ENCODE assay signal across 22 mouse cellular contexts in the genomic region with DNA sequence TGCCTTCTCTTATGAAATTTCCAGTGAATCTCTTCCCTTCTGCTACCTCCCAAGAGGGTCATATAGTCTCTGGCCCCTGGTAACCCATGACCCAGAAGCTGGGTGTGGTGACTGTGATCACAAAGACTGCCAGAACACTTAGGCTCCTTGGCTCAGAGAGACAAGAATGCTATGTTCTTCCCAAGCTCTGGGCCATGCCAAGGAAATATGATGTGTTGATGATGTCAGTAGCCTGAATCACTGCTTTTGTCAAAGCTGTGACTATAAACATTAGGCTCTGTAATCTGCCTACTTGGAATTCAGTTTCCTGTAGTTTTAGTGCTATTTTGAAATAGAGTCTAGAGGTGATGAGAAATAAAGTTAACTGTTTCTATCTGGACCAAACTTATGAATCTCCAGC.
DNase-seq lines count a peak whose midpoint lies in the region; ATAC-seq and TF ChIP-seq lines count a peak whose summit lies in the region.
"Had no signal": no experiment of that assay in that cellular context is flagged by ENCODE, and none has a peak within 500 bp of the region (broad histone marks: within the 10 kb centered on the region; RNA-seq: fewer than 3 reads in every experiment).

No protein-coding gene starts in this region.

- peak overlapping the region; percentile 87 for H3K27ac ChIP-seq in gastrocnemius, adult 2 months
- peak overlapping the region; percentile 57; the same call in 1 of the 2 replicates for H3K27ac ChIP-seq in lung, embryonic 16.5 days (ENCODE audit: low read length)
- H3K27ac ChIP-seq: forebrain, embryonic 12.5 days; hindbrain, postnatal 0 days; midbrain, embryonic 13.5 days had no signal

- no peak overlapping the region for H3K4me2 ChIP-seq in lung, embryonic 16.5 days (ENCODE audit: low read depth, low read length)
- H3K4me2 ChIP-seq: forebrain, embryonic 12.5 days; heart, embryonic 11.5 days; liver, embryonic 11.5 days; midbrain, embryonic 13.5 days had no signal

- peaks cover 3% of the 10 kb centered on the region; the same call in 1 of the 2 replicates for H3K4me1 ChIP-seq in lung, embryonic 16.5 days (replicated peaks; ENCODE audit: control insufficient read depth, insufficient read depth, low read length)
- H3K4me1 ChIP-seq: forebrain, embryonic 12.5 days; midbrain, embryonic 13.5 days had no signal

- no peak overlapping the region for H3K4me3 ChIP-seq in gastrocnemius, adult 2 months
- H3K4me3 ChIP-seq in lung, embryonic 16.5 days (ENCODE audit: low read length): no peak overlapping the region
- H3K4me3 ChIP-seq: forebrain, embryonic 12.5 days; midbrain, embryonic 13.5 days; myocyte had no signal

- no peak for TF ChIP-seq CTCF in gastrocnemius, adult 2 months (IDR thresholded peaks at IDR 0.05)

- H3K9ac ChIP-seq in lung, embryonic 16.5 days (ENCODE audit: low read length): no peak overlapping the region
- H3K9ac ChIP-seq: forebrain, embryonic 12.5 days; midbrain, embryonic 13.5 days had no signal

- H3K36me3 ChIP-seq in lung, embryonic 16.5 days (ENCODE audit: control insufficient read depth, insufficient read depth, low read length): peaks cover 2% of the 10 kb centered on the region; the same call in 1 of the 2 replicates
- H3K36me3 ChIP-seq: forebrain, embryonic 12.5 days; midbrain, embryonic 13.5 days had no signal

- no peaks in the 10 kb centered on the region for H3K9me3 ChIP-seq in lung, embryonic 16.5 days (ENCODE audit: control insufficient read depth, low read length)
- H3K9me3 ChIP-seq: forebrain, embryonic 12.5 days; midbrain, embryonic 13.5 days had no signal

- ATAC-seq in lung, embryonic 16.5 days (ENCODE audit: low read depth): peak; percentile 94
- ATAC-seq: activated CD4-positive, CD25-positive, alpha-beta regulatory T cell, adult 4 months; hindbrain, postnatal 0 days; midbrain, embryonic 13.5 days; Patski had no signal

- intact Hi-C loops in heart, postnatal 36 days (cut with DNase I): no loop called here
- intact Hi-C loops in gastrocnemius, adult 2 months (cut with DNase I): loop anchor here (5.0 kb wide), 1 partner anchor 149 kb away; no protein-coding TSS in a partner anchor

- no peaks in the 10 kb centered on the region for H3K27me3 ChIP-seq in lung, embryonic 16.5 days (ENCODE audit: control insufficient read depth, insufficient read depth, low read depth, low read length)
- H3K27me3 ChIP-seq: forebrain, embryonic 12.5 days; midbrain, embryonic 13.5 days; Patski had no signal

- DNase-seq in heart, adult 9 months (ENCODE audit: low spot score in 2 of 2): peak; percentile 11 to 20
- DNase-seq in heart, postnatal 36 days: no peak
- peak; percentile 15 for DNase-seq in Muller cell, postnatal 12 days (ENCODE audit: inconsistent ontology term)
- DNase-seq in gastrocnemius, adult 2 months: peak; percentile 74
- DNase-seq in cerebellum, adult 11-12 months: no peak
- DNase-seq in ovary, adult 18-20 months (ENCODE audit: low spot score): no peak
- no peak for DNase-seq in layer of hippocampus, adult 18-20 months (ENCODE audit: low spot score in 2 of 2)
- DNase-seq: adrenal gland, postnatal 14 days; cerebellum, adult 9-11 months; kidney, adult 8-10 months; kidney, postnatal 4 days; retina, postnatal 1 day; thymus, adult 18-20 months had no signal

Comparison
In these comparisons a context has a peak if more than half of its experiments do, and no peak if none do; other contexts are left out.
1. DNase-seq: peak in heart, adult 9 months (2 of 2), Muller cell, postnatal 12 days (single experiment) and gastrocnemius, adult 2 months (single experiment); none in heart, postnatal 36 days (0 of 2), cerebellum, adult 11-12 months (single experiment), ovary, adult 18-20 months (single experiment) and layer of hippocampus, adult 18-20 months (0 of 2).